Mouse (Mus musculus): ENCODE measurements around the gene Dgcr6.

GRCm38 (mm10) chr16:18052731-18053202 lies at the start of gene Dgcr6:
- TF ChIP-seq EP300 (IDR thresholded peaks at IDR 0.05; ENCODE audit: low read depth) (no peak), CTCF (IDR thresholded peaks at IDR 0.05; ENCODE audit: low read depth) (peak; percentile 80)

Measured in heart, postnatal 0 days (tissue).